Mouse (Mus musculus) neural tube, embryonic 13.5 days (tissue): ENCODE measurements around the gene Phc1. TPM values are rescaled to one million over a fixed set of nuclear protein-coding genes. Genes with fewer than 3 reads are reported as not detected.

Source experiments
- ATAC-seq: fragments of 200-750 bp; cut with Nextera tagmentation; 2 replicates; pipeline ENCODE4 v1.8.0; 2017; ENCODE audit warnings: low read depth, mild to moderate bottlenecking, moderate TSS enrichment, moderate library complexity
- H3K27ac ChIP-seq: fragments of 300-500 bp; sonication (generic); replicated peaks from 2 replicates; pipeline ENCODE4 v1.5.1; 2015; ENCODE audit warnings: moderate library complexity, mild to moderate bottlenecking, inconsistent platforms
- H3K27me3 ChIP-seq: fragments of 300-500 bp; sonication (generic); 2 replicates; pipeline ENCODE4 v1.6.1; 2015; ENCODE audit warnings: mild to moderate bottlenecking, inconsistent platforms
- H3K36me3 ChIP-seq: fragments of 300-500 bp; sonication (generic); 2 replicates; pipeline ENCODE4 v1.6.1; 2015; ENCODE audit warnings: mild to moderate bottlenecking, inconsistent platforms
- H3K4me1 ChIP-seq: fragments of 300-500 bp; sonication (generic); replicated peaks from 2 replicates; pipeline ENCODE4 v1.6.1; 2015; ENCODE audit warnings: inconsistent platforms
- H3K4me2 ChIP-seq: fragments of 300-500 bp; sonication (generic); 2 replicates; pipeline ENCODE4 v1.6.1; 2015; ENCODE audit warnings: inconsistent platforms, mild to moderate bottlenecking, moderate library complexity
- H3K4me3 ChIP-seq: fragments of 300-500 bp; sonication (generic); 2 replicates; pipeline ENCODE4 v1.5.1; 2015; ENCODE audit warnings: mild to moderate bottlenecking, inconsistent platforms
- H3K9ac ChIP-seq: fragments of 300-500 bp; sonication (generic); 2 replicates; pipeline ENCODE4 v1.6.1; 2015; ENCODE audit warnings: moderate library complexity, mild to moderate bottlenecking, inconsistent platforms
- H3K9me3 ChIP-seq: fragments of 300-500 bp; sonication (generic); 2 replicates; pipeline ENCODE4 v1.6.1; 2016; ENCODE audit warnings: inconsistent platforms
- WGBS: fragments of 180-500 bp; shearing (Covaris S2); methylation state at CpG from one replicate; pipeline ENCODE4 v1.1.7; 2015; 5-methylcytosine and 5-hydroxymethylcytosine counted together
- polyA plus RNA-seq: library from polyadenylated mRNA; unstranded; fragments of >200 nt; fragmentation: Nextera tagmentation; extraction: Ambion mirVana; gene quantifications from 2 replicates; pipeline ENCODE4 v1.2.1, GENCODE M21; 2015

Gene Phc1
- polyA plus RNA-seq, 1 experiment from 2014 or later, result 34.4 TPM

GRCm38 (mm10) chr6:122334786-122335340 lies 5.5 kb downstream of the Phc1 start:
- Histone ChIP-seq H3K4me3 (no peak overlapping the region), H3K9me3 (no peaks in the 10 kb centered on the region), H3K27me3 (no peaks in the 10 kb centered on the region), H3K36me3 (peaks cover 65% of the 10 kb centered on the region), H3K27ac (no peak overlapping the region), H3K4me2 (no peak overlapping the region), H3K9ac (no peak overlapping the region), H3K4me1 (peaks cover 23% of the 10 kb centered on the region)
- no peak for ATAC-seq
- WGBS, result 89% methylated on average over 7 of the region's 7 CpGs

DNA sequence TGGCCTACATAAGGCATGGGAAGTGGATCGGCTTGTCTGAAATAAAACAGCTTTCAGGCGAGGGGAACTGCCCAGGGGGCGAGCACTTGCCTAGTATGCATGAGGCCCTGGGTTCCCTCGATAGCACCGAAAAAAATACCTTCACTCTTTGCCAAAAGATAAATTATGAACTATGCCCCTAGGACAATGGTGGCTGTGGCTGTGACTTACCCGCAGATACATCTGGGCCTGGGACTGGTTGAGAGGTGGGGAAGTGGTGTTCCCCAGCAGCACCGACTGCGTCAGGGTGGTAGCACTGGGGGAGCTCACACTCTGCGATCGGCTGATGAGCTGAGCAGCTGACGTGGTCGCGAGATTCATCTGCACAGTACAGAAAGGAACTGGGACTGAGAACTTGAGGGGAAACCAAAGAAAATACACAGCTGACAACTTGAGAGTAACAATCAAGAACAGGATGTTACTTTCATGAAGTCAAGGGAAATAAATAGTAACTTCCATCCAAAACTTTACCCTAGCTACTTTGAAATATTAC lies 7.2 kb downstream of the Phc1 start:
- Histone ChIP-seq H3K27ac (no peak overlapping the region), H3K4me3 (no peak overlapping the region), H3K36me3 (peaks cover 82% of the 10 kb centered on the region), H3K27me3 (no peaks in the 10 kb centered on the region), H3K9ac (no peak overlapping the region), H3K4me2 (no peak overlapping the region), H3K9me3 (no peaks in the 10 kb centered on the region), H3K4me1 (peaks cover 15% of the 10 kb centered on the region)
- 91% methylated on average over 13 of the region's 13 CpGs for WGBS
- no peak for ATAC-seq

DNA sequence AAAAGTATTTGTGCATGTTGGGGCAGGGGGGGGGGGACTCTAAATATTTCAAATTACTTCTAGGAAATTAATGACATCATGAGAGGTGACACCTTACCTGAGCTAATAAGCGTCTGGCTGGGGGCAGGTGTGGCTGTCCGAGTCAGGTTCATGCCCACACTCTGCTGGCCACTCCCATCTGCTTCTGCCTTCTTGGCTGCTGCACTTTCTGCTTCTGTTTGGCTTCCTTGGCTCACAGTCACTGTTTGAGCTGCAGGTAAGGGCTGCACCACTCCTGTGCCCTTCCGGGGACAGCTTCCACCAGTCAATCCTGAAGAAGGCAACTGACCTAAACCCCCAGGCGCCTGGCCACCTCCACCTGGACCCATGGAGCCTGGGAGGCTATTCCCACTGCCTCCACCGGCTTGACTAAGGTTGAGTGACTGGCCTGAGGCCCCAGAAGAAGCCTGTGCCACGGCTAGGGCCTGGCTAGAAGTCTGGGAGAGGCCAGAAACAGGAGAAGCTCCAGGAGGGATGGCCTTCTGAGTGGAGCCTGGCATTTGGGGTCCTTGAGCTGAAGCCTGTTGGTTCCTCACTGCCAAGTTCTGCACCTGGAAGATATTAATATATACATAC lies 14.9 kb downstream of the Phc1 start:
- ATAC-seq, result no peak
- H3K36me3 ChIP-seq, result peaks cover 82% of the 10 kb centered on the region
- no peak overlapping the region for H3K4me2 ChIP-seq
- 91% methylated on average over 6 of the region's 6 CpGs for WGBS
- H3K27me3 ChIP-seq, result no peaks in the 10 kb centered on the region
- no peak overlapping the region for H3K4me3 ChIP-seq
- no peak overlapping the region for H3K9ac ChIP-seq
- no peaks in the 10 kb centered on the region for H3K4me1 ChIP-seq
- no peaks in the 10 kb centered on the region for H3K9me3 ChIP-seq
- no peak overlapping the region for H3K27ac ChIP-seq

DNA sequence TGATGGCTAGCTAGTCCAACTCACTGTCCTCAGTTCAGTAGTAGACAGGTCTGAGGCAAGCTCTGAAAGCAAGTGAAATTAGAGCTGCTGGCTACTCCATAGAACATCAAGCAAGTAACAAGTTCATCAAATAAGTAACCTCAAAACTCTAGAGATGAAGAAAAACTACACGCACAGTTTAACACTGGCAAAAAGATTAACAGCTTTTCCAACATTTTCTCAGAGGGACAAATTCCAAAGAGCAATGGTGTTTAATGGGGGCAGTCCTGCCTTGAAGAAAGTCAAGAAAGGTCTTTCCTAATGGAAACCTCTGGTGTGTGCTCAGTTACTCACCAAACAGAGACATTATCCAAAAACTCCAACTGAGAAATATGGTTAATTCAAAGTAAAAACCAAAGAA lies 21.6 kb downstream of the Phc1 start:
- Histone ChIP-seq H3K4me1 (no peaks in the 10 kb centered on the region), H3K4me3 (no peak overlapping the region), H3K9me3 (no peaks in the 10 kb centered on the region), H3K27me3 (no peaks in the 10 kb centered on the region), H3K4me2 (no peak overlapping the region), H3K9ac (no peak overlapping the region), H3K36me3 (peaks cover 98% of the 10 kb centered on the region), H3K27ac (no peak overlapping the region)
- 89% methylated on average over 1 of the region's 1 CpGs for WGBS
- ATAC-seq, result no peak

DNA sequence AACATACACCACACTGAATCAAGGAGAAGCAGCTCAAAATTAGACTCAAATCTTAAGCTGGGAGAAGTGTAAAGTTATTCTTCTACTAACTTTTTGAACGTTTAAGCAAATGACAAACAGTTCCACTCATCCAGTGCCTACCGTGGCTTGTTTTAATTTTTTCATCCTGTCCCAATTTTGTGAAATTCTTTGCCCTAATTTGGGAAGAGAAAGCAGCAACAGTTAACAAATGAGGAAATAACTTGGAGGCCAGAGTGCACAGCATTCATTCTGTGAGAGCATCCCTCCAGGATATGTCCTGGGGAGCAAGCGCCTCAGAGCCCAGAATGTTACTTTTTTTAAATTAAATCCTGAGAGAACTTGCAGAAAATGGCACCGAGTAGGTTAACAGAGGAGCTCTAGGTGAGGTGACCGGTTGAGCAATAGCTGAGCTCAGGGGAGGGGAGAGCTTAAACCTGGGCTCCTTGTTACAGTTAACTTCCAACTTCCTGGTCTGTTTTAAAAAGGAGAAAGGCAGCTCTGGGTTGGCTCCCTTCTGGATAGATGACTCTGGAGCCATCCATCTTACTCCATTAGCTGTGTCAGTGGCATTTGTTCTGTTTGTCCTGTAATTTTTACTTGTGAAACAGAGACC lies 30.1 kb downstream of the Phc1 start:
- ATAC-seq, result no peak

DNA sequence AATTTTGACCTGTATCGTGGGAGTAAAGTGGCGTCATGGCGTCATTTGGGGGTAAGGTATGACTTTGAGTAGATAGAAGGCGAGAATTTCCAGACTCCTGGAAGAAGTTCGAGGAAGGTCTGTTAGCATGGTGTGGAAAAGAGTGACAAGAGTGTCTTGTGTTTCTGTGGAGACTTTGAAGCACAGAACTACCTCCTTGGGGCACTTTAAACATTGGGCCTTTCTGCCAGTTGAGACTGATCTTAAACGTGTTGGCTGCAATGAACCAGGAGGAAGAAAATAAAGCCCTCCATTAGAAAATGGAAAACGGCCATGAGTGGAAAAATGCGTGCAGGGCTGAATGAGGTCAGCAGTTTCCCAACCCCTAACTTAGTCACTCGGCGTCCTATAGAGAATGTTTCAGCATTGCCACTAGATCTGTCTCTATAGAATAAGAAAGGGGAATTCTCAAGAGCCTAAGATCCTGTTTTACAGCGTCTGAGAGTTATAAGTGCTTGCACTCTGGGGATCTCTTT lies 30.9 kb downstream of the Phc1 start:
- peaks cover 27% of the 10 kb centered on the region for H3K36me3 ChIP-seq
- WGBS, result 13% methylated on average over 11 of the region's 11 CpGs
- peak overlapping the region; percentile 82; the same call in 1 of the 2 replicates for H3K27ac ChIP-seq
- H3K9me3 ChIP-seq, result no peaks in the 10 kb centered on the region
- peak overlapping the region; percentile 85 for H3K4me2 ChIP-seq
- H3K27me3 ChIP-seq, result no peaks in the 10 kb centered on the region
- peaks cover 27% of the 10 kb centered on the region for H3K4me1 ChIP-seq
- H3K9ac ChIP-seq, result peak overlapping the region; percentile 89
- ATAC-seq, result no peak
- H3K4me3 ChIP-seq, result peak overlapping the region; percentile 75

More for the DNA sequence above, 30.1 kb downstream of the Phc1 start:
- Histone ChIP-seq H3K27ac (no peak overlapping the region), H3K4me1 (peaks cover 27% of the 10 kb centered on the region), H3K4me2 (peak overlapping the region; percentile 85), H3K27me3 (no peaks in the 10 kb centered on the region), H3K4me3 (peak overlapping the region; percentile 75; the same call in 1 of the 2 replicates), H3K36me3 (peaks cover 36% of the 10 kb centered on the region), H3K9ac (peak overlapping the region; percentile 89), H3K9me3 (no peaks in the 10 kb centered on the region)
- 77% methylated on average over 5 of the region's 5 CpGs for WGBS

- ATAC-seq, result peak; percentile 99
- peak within 1 kb of the TSS; percentile 85 for H3K4me2 ChIP-seq
- peak within 1 kb of the TSS; percentile 75 for H3K4me3 ChIP-seq
- H3K27me3 ChIP-seq, result no peaks in the 10 kb centered on the region
- peaks cover 20% of the 10 kb centered on the region for H3K36me3 ChIP-seq
- peak within 1 kb of the TSS; percentile 82 for H3K27ac ChIP-seq
- H3K9ac ChIP-seq, result peak within 1 kb of the TSS; percentile 89
- WGBS, result under 1% methylated on average over 49 of the region's 49 CpGs
- H3K4me1 ChIP-seq, result peaks cover 27% of the 10 kb centered on the region
- H3K9me3 ChIP-seq, result no peaks in the 10 kb centered on the region
These were observed 31.6 kb downstream of the Phc1 start, which contains the start of gene M6pr for GRCm38 (mm10) chr6:122308505-122309393. Gene M6pr (plus strand): TSS chr6:122308720.

DNA sequence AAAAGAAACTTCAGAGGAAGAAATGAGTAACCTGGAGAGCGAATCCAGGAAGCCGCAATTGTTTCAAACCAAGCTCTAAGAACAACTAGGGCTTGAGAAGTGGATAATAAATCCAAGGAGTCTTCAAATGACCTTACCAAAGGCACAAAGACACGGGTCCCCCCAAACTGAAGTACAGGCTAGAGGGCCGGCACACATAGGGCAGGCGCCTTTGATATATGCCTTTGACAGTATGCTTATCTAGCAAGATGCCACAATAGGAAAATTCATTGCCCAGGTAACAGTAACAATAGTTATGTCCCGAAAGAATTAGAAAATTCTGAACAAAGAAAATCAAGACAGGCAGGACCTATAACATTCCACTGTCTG lies 32.2 kb downstream of the Phc1 start:
- WGBS, result 61% methylated on average over 6 of the region's 6 CpGs

GRCm38 (mm10) chr6:122306707-122307106 lies 33.7 kb downstream of the Phc1 start:
- WGBS, result 86% methylated on average over 4 of the region's 4 CpGs
- H3K4me2 ChIP-seq, result no peak overlapping the region
- H3K4me1 ChIP-seq, result peaks cover 27% of the 10 kb centered on the region
- peaks cover 2% of the 10 kb centered on the region; the same call in 1 of the 2 replicates for H3K36me3 ChIP-seq
- no peaks in the 10 kb centered on the region for H3K9me3 ChIP-seq
- ATAC-seq, result no peak
- H3K4me3 ChIP-seq, result no peak overlapping the region
- no peaks in the 10 kb centered on the region for H3K27me3 ChIP-seq
- H3K9ac ChIP-seq, result no peak overlapping the region
- no peak overlapping the region for H3K27ac ChIP-seq

More for the DNA sequence above, 32.2 kb downstream of the Phc1 start:
- Histone ChIP-seq H3K9me3 (no peaks in the 10 kb centered on the region), H3K27ac (no peak overlapping the region), H3K4me2 (peak overlapping the region; percentile 29), H3K27me3 (no peaks in the 10 kb centered on the region), H3K4me3 (peak overlapping the region; percentile 75; the same call in 1 of the 2 replicates), H3K9ac (no peak overlapping the region), H3K4me1 (peaks cover 27% of the 10 kb centered on the region), H3K36me3 (peaks cover 14% of the 10 kb centered on the region)
- ATAC-seq, result peak; percentile 44

GRCm38 (mm10) chr6:122304790-122305555 lies 35.4 kb downstream of the Phc1 start:
- no peak overlapping the region for H3K4me3 ChIP-seq
- H3K4me2 ChIP-seq, result no peak overlapping the region
- H3K9ac ChIP-seq, result no peak overlapping the region
- H3K9me3 ChIP-seq, result no peaks in the 10 kb centered on the region
- no peak for ATAC-seq
- H3K4me1 ChIP-seq, result peaks cover 12% of the 10 kb centered on the region
- H3K27ac ChIP-seq, result no peak overlapping the region
- WGBS, result 80% methylated on average over 12 of the region's 12 CpGs
- H3K36me3 ChIP-seq, result no peaks in the 10 kb centered on the region
- H3K27me3 ChIP-seq, result no peaks in the 10 kb centered on the region

GRCm38 (mm10) chr6:122304355-122304754 lies 36.0 kb downstream of the Phc1 start:
- no peak overlapping the region for H3K27ac ChIP-seq
- no peak for ATAC-seq
- no peak overlapping the region for H3K4me2 ChIP-seq
- no peaks in the 10 kb centered on the region for H3K27me3 ChIP-seq
- H3K9ac ChIP-seq, result no peak overlapping the region
- no peaks in the 10 kb centered on the region for H3K36me3 ChIP-seq
- 42% methylated on average over 6 of the region's 6 CpGs for WGBS
- H3K4me3 ChIP-seq, result no peak overlapping the region
- H3K9me3 ChIP-seq, result no peaks in the 10 kb centered on the region
- H3K4me1 ChIP-seq, result peaks cover 6% of the 10 kb centered on the region
